Mouse (Mus musculus) CD4-positive, CD25-positive, alpha-beta regulatory T cell, adult 4 months (primary cell): ENCODE results near the gene Cga. TPM values are rescaled to one million over a fixed set of nuclear protein-coding genes. Genes with fewer than 3 reads are reported as not detected.
A peak's percentile ranks its signal among the peaks of the same experiment; 100 is the strongest.
"Not testable (repeated sequence)": the region's sequence is repeated elsewhere in the genome, so short reads cannot be mapped to it uniquely, and the experiment has no call there.

ENCODE experiments used
- ATAC-seq: one replicate; pipeline ENCODE4 v1.8.0; 2017
- polyA plus RNA-seq, 2 experiments: library from polyadenylated mRNA; unstranded; fragments of 100-300 nt; shearing (Covaris generic); gene quantifications; one replicate each; pipeline ENCODE4 v1.2.1; 2017

The Cga gene
- polyA plus RNA-seq, 2 experiments from 2014 or later, result not detected

DNA sequence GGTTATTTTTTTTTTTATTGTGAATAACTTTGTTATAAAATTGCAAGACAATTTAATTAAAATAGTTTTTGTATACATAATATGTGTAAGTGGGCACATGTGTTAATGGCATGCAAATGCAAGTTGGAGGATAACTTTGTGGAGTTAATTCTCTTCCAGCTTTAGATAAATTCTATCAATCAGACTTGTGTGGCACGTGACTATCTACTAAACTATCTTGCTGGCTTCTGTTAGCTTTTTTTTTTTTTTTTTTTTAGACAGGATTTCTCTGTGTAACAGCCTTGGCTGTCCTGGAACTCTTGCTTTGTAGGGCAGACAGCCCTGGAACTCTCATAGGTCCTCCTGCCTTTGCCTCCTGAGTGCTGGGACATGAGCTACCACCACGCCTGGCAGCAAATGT lies 4.9 kb downstream of the Cga start:
- no peak for ATAC-seq

DNA sequence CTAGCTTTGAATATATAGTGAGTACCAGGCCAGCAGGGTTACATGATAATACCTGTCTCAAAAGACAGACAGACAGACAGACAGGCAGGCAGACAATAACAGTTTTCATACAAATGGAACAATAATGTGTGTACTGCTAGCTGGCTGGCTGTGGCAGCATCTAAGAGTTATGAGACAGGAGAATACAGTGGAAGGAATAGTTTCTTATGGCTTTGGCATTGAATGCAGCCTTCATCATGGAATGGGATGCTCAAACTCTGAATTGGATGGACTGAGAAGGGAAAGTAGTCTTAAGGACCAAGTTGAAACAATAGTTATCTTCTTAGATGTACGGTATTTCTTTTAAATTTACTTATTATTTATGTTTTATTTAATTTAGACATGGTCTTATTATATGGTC lies 5.7 kb downstream of the Cga start:
- ATAC-seq, result no peak

DNA sequence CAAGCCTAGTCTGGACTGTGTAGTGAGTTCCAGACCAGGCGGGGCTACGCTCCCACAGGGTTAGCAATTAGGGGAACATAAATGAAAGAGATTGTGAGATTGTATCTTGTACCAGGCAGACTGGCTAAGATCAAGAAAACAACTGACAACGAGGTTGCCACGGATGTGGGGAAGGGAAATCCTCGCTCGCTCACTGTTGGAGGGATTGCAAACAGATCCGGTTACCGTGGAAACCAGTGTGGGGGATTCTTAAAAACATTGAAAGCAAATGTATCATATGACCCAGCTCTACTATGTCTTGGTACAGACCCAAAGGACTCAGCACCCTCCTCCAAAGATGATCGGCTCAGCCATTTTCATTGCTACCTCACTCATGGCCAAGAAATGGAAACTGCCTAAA lies 6.6 kb downstream of the Cga start:
- ATAC-seq, result no peak

DNA sequence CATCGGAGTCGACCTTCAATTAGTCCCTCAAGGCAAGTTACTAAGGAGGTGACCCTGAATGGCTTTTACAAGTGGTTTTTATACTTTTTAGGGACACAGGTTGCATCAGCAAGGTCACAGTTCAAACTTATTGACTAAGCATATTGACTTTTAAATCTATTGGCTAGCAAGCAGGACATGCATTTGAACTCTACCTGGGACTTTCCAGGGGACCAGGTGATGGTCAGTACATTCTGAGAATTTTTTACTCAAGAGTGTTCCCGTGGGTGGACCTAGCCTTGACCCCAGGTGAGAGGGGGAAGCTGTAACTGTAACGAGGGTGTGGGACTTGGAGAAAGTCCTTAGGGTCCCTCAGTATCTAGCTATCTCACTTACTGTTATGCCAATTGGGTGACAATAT lies 7.6 kb downstream of the Cga start:
- no peak for ATAC-seq

DNA sequence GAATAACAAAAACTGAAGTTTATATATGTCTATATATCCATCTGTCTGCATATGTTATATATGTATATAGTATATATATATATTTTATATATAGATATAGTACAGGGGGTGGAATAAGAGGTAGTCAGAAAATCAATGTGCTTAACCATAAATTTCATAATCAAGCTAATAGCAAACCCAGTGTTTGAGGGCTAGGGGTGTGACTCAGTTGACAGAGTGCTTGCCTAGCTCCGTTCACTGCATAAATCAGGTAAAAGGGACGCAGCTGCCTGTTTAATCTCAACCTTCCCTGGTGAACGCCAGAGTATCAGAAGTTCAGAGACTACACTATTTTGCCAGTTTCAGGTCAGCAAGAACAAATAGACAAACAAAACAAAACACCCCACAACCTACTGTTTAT lies 8.0 kb downstream of the Cga start:
- not testable (repeated sequence) for ATAC-seq

DNA sequence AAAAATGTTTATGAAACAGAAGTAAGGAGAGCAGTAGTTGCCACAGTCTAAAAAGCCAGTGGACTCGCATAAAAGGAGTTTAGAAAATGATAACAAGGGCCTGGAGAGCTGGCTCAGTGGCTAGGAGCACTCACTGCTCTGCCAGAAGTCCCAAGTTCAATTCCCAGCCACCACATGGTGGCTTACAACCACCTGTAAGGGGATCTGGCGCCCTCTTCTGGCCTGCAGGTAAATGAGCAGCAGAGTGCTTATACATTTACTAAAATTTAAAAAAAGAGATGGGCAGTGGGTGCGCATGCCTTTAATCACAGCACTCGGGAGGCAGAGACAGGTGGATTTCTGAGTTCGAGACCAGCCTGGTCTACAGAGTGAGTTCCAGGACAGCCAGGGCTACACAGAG lies 11.8 kb downstream of the Cga start:
- no peak for ATAC-seq

DNA sequence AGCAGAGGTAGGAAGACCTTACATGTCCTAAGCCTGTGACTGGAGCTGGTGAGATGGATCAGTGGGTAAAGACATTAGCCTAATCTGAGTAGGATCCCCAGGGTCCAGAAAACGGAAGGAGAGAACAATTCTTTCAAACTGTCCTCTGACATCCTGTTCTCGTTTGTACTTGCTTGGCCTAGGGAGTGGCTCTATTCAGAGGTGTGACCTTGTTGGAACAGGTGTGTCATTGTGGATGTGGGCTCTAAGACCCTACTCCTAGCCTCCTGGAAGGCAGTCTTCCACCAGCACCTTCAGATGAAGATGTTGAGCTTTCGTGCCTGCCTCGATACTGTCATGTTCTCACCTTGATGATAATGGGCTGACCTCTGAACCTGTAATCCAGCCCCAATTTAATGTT lies 12.6 kb downstream of the Cga start:
- ATAC-seq, result no peak

DNA sequence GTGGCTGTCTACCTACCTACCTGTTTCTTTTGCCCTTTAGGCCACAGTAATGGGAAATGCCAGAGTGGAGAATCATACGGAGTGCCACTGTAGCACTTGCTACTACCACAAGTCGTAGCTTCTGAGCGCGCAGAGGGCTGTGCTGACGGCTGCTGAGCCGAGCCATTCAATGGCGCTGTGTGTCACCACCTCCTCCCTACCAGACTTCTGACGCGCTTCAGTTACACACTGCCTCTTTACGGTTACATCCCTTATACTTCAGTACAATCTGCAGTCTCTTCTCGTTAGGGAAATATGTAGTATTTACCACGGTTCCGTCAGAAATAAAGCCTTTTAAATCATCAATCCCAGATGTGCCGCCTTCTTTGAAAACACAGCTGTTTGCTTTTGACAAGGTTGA lies 13.4 kb downstream of the Cga start:
- no peak for ATAC-seq

DNA sequence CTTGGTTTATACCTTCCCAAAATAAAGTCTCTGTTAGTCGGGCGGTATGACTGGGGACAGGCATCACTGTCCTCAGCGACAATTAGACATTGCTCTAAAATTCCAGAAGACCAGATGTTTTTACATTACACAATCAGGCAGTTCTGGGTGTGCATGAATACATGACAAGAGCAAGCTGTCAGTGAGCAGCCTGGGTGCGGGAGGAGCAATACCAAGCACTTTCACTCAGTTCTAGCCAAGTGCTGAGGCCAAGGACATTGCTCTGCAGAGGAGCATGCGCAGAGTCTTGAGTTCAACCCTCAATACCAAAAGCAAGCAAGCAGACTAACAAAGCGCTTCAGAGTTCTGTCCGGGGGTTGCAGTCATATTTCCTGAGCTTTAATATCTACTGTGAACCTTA lies 14.5 kb downstream of the Cga start:
- no peak for ATAC-seq

DNA sequence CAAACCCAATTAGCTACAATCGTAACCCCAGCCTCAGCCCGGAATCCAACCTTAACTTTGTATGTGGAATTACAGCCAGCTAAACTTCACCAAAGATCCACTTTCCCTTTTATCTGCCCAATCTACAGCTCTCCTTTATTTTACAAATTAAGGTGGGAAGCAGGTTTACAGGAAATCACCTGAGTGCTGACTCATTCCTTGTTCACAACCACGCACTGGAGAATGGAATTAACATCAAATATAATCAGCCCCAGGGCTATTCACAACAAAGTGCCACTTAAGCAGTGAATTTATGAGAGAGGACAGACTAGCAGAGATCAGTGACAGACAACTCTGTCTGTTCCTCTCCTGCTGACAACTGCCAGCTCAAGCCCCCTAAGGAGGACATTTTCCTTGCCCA lies 17.8 kb downstream of the Cga start:
- ATAC-seq, result no peak

DNA sequence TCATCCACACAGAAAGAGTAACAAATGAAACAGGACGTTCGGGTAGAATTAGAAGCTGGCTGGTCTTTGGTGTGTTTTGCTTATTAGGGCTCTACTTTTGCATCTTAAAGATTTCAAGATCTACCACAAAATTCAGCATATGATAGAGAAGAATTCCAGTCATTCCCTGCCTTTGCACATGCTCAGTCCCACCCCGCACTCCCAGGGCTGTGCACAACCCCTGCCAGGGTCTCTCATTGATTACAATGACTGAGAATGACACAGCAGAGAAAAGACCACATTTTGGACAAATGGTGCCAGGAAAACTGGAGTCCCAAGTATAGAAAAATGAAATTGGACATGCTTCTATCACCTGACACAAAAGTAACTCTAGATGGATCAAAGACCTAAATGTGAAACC lies 18.6 kb downstream of the Cga start:
- no peak for ATAC-seq

DNA sequence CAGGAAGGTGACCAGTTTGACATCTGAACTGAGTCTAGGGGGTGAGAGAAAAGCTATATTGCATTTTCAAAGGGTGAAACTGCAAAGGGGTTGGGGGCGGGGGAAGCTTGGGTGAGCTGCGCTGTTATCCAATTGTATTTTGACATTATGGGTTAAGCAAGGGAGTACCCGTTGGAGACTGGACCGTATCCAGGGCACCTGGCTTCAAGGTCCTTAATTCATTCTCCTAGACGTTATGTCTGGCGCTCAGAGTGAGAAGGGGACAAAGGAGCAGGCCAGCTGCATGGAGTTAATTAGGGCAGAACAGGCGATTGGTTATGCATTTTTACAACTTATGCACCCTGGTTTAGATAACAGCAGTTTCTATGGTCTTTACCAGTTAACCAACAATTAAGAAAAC lies 23.8 kb downstream of the Cga start:
- no peak for ATAC-seq

DNA sequence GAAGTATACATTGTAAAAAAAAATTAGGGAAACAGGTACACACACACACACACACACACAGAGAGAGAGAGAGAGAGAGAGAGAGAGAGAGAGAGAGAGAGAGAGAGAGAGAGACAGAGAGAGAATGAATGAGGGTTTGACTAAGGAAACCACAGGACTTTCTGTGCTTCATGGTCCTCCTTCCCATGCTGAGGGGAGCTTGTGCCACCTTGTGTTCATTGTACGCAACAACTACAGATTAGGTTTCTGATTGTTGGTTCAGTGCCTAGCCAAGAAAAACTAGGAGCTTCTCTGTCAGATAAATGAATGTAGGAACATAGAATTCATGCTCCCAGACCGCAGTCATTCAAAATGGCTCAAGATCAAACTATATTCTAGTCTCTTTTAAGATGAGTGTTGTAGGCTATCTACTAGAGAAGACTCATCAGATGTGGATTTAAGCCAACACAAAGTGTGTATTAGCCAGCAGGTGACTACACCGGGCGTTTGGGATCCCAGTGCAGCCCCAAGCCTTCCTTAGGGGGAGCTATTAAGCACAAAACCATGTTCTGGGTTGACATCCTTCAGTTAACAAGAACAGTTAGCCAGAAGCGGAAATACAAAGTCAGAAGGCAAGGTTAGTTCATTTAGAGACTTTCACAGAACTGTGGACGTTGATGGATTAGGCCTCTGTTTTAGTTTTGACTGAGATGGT lies 28.7 kb downstream of the Cga start:
- ATAC-seq, result peak; percentile 97

DNA sequence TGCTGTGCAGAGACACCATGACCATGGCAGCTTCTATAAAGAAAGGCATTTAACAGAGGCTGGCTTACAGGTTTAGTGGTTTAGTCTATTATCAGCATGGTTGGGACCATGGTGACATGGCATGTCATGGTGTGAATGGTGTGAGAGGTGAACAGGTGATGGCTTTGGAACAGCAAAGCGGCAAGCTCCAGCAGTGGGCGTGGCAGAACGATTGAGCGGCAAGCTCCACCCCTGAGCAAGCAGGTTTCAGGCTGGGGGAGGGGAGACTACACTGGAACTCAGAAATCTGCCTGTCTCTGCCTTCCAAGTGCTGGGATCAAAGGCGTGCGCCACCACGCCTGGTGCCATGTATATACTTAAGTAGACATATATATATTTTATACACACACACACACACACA lies 34.8 kb downstream of the Cga start:
- ATAC-seq, result not testable (repeated sequence)

DNA sequence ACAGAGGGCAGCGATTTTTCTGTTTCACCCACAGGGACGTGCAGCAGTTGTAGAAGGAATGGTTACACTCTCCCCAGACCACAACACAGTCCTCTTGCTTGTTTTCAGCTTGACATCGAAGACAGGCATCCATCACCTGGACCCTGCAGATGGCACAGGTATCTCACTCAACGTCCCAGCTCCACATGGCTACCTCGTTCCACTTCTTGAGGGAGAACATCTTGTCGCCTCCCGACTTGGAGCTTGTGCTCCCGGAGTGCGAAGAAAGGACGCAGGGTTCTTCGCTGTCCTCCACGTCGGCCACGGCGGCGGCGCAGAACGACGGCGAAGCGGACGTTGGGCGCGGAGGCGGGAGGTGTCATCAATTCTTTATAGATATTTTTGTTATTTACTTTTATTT lies 47.5 kb downstream of the Cga start:
- no peak for ATAC-seq

DNA sequence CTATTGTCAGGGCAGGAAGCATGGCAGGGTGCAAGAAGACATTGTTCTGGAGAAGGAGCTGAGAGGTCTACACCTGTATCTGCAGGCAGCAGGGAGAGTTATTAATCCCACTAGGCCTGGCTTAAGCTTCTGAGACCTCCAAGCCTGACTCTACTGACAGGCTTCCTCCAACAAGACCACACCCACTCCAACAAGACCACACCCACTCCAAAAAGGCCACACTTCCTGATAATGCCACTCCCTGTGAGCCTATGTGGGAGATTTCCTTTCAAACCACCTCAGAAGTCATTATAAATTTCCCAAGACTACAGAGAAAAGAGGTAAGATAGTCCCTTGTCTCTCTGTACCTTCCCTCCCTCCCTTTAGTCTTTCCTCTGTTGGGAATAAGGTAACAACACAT lies 53.6 kb downstream of the Cga start:
- no peak for ATAC-seq

DNA sequence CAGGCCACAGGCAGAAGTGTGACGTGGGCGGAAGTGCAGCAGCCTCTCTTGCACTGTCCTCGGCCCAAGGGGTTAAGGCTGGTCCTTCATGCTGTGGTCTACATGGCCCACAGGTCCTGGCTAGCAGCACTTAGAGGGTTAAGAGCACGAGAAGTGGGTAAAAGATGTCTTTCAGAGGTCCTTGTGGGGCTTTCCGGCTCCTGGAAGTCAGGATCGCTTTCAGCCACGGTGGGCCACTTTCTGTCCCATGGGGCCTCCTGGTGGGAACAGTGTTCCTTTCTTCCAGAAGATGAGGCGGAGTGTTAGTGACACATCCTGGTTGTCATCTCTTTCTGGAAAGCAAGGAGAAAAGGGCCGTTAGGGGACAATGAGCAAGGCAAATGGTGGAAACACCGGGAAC lies 60.1 kb downstream of the Cga start:
- no peak for ATAC-seq

Other genes with a start within 250 kb of the Cga start
- 10 to 100 TPM; 29.6 to 33.9 TPM for gene Slc35a1, start 206.3 kb upstream of the Cga start, polyA plus RNA-seq
- gene Cfap206, start 163.6 kb upstream of the Cga start, polyA plus RNA-seq, result not detected
- not detected for gene Gm136, start 137.5 kb upstream of the Cga start, polyA plus RNA-seq
- gene Smim8, start 115.4 kb upstream of the Cga start, polyA plus RNA-seq, result 10 to 100 TPM; 65.5 to 69.1 TPM
- 10 to 100 TPM; 22.0 to 28.5 TPM for gene Zfp292, start 10.8 kb upstream of the Cga start, polyA plus RNA-seq